Mouse (Mus musculus): Measurements from ENCODE around the gene Flii.

- TF ChIP-seq CTCF (IDR thresholded peaks at IDR 0.05; ENCODE audit: low read depth) (no peak), EP300 (optimal IDR thresholded peaks at IDR 0.05) (no peak)
These were observed 21.8 kb downstream of the Flii start for GRCm38 (mm10) chr11:60705255-60705654.
